Mouse (Mus musculus) neutrophil, adult 65 days (primary cell): ENCODE data around the gene Gzmd. TPM values are rescaled to one million over a fixed set of nuclear protein-coding genes. Genes with fewer than 3 reads are reported as not detected.

Source experiments
- total RNA-seq: library from RNA; stranded (reverse); gene quantifications from 2 replicates; pipeline ENCODE4 v1.2.4, GENCODE M21; 2023

The Gzmd gene
- not detected in 2 replicates for total RNA-seq

DNA sequence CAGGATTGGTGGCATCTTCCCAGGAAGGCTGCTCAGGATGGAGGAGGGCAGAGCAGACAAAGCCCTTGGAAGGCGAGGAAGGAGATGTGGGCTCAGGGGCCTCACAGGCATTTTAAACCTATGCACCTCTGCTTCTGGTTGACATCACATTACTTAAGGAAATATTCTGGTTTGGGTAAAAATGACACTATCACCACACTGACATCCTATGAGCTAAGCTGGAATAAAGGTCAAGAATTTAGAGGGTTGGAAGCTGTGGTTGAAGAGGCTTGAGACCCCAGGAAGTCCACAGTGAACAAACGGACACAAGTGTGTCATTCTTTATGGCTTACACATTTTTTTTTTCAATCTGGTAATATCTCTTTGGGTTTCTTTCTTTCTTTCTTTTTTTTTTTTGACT lies at the start of gene Gzmd:
Gene Gzmd, minus strand, starts transcription at position 101 of the 400 bp plus-strand sequence.

DNA sequence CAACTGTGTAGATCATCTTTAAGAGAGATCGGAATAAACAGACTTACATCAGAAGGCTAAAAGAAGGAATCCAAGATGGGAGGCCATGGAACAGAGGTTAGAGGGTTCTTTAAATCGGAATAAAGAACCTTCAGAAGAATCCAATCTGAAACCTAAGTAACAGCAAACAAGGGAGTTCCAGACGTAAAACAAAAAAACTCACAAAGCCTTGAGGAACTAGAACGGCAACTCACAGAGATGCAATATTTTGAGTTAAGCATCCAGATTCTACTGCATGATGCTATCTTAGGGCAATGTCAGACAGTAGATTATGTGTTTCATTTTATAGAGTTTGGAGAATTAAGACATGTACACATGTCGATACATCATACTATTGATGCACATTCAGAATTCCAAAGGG lies 42.1 kb upstream of the Gzmd start, which contains the start of gene Gzmn:
Gene Gzmn, minus strand, starts transcription at position 101 of the 400 bp plus-strand sequence.

DNA sequence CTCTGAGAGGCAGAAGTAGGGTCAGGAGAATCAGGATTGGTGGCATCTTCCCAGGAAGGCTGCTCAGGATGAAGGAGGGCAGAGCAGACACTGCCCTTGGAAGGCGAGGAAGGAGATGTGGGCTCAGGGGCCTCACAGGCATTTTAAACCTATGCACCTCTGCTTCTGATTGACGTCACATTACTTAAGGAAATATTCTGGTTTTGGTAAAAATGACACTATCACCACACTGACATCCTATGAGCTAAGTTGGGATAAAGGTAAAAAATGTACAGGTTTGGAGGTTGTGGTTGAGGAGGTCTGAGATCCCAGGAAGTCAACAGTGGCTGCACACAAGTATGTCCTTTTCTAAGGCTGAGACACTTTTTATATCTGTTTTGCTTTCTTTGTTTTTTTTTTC lies 27.1 kb upstream of the Gzmd start, which contains the start of gene Gzmg:
Gene Gzmg, minus strand, starts transcription at position 101 of the 400 bp plus-strand sequence.

DNA sequence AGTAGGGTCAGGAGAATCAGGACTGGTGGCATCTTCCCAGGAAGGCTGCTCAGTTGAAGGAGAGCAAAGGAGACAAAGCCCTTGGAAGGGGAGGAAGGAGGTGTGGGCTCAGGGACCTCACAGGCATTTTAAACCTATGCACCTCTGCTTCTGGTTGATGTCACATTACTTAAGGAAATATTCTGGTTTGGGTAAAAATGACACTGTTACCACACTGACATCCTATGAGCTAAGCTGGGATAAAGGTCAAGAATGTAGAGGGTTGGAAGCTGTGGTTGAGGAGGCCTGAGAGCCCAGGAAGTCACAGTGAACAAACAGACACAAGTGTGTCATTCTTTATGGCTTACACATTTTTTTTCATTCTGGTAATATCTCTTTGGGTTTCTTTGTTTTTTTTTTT lies 11.9 kb downstream of the Gzmd start, which contains the start of gene Gzme:
Gene Gzme, minus strand, starts transcription at position 101 of the 400 bp plus-strand sequence.

DNA sequence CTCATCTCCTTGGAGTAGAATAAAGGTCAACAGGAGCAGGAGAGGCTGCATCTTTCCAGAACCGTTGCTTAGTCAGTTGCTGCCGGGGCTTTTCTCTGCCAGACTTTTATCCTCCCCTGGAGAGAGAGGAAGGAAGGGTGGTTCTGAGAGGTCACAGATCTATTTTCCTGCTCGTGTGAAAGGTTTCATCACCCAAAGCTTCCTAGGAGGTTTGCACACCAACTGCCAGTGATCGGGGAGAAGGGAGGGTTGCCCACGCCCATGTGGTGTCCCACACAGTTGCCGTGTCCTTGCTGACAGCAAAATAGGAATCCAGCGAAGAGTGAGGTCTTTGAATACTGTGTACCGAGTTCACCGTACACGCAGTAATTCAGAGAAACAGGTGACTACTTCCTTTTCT lies 30.0 kb downstream of the Gzmd start, which contains the start of gene Ctsg:
Gene Ctsg, minus strand, starts transcription at position 189 of the 400 bp plus-strand sequence.

DNA sequence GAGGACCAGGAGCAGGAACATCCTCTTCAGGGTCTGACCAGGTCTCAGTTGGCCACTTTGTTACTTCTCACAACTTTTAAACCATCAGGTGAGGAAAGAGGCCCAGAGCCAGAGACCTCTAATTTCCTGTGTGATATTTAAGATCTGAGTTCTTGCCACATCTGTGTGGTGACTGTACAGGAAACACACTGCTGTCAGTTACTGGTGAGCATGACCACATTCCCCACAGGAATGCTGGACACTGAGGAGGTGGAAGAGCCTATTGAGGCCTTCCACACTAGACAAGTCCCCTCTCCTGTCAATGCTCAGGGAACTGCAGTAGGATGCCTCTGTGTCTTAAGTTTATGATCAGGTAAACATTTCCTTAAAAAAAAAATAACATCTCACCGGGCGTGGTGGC lies 47.2 kb downstream of the Gzmd start, which contains the start of gene Mcpt8:
Gene Mcpt8, minus strand, starts transcription at position 107 of the 400 bp plus-strand sequence.

Other genes starting within 250 kb of the Gzmd start
- 0.48 and 0.54 TPM in 2 replicates for gene Cbln3, start 248.2 kb downstream of the Gzmd start, total RNA-seq
- gene Khnyn, start 247.7 kb downstream of the Gzmd start, total RNA-seq = 107 and 146 TPM in 2 replicates
- 1.9 and 2.2 TPM in 2 replicates for gene Sdr39u1, start 232.3 kb downstream of the Gzmd start, total RNA-seq
- gene Cma1, start 187.9 kb downstream of the Gzmd start, total RNA-seq = not detected in 2 replicates
- not detected in 2 replicates for gene Cma2, start 181.6 kb downstream of the Gzmd start, total RNA-seq
- not detected in 2 replicates for gene Mcpt1, start 114.6 kb downstream of the Gzmd start, total RNA-seq
- gene Mcpt9, start 102.1 kb downstream of the Gzmd start, total RNA-seq = not detected in 2 replicates
- gene Mcpt2, start 90.6 kb downstream of the Gzmd start, total RNA-seq = not detected in 2 replicates
- not detected in 2 replicates for gene Mcpt4, start 70.3 kb downstream of the Gzmd start, total RNA-seq
- gene Mcpt8, start 47.3 kb downstream of the Gzmd start, total RNA-seq = 83.0 and 87.4 TPM in 2 replicates
- 123 and 127 TPM in 2 replicates for gene Ctsg, start 30.0 kb downstream of the Gzmd start, total RNA-seq
- gene Gzme, start 12.0 kb downstream of the Gzmd start, total RNA-seq = not detected in 2 replicates
- not detected in 2 replicates for gene Gzmg, start 27.0 kb upstream of the Gzmd start, total RNA-seq
- gene Gzmn, start 42.0 kb upstream of the Gzmd start, total RNA-seq = not detected in 2 replicates
- gene Gzmf, start 78.8 kb upstream of the Gzmd start, total RNA-seq = not detected in 2 replicates
- not detected in 2 replicates for gene Gzmc, start 102.0 kb upstream of the Gzmd start, total RNA-seq
- 0.27 and 0.76 TPM in 2 replicates for gene Gzmb, start 129.7 kb upstream of the Gzmd start, total RNA-seq
- not detected in 2 replicates for gene Atp12a, start 232.5 kb upstream of the Gzmd start, total RNA-seq